Mouse (Mus musculus): ENCODE results near the gene Cfap74.
"Not testable (repeated sequence)": the region's sequence is repeated elsewhere in the genome, so short reads cannot be mapped to it uniquely, and the experiment has no call there.

The Cfap74 gene

GRCm38 (mm10) chr4:155467237-155468010, 58.4 kb downstream of the Cfap74 start:
- DNase-seq (ENCODE audit: low read depth, low spot score) = no peak

- no peak for DNase-seq (ENCODE audit: low read depth, low spot score)
Measured at GRCm38 (mm10) chr4:155468952-155469351, 60.0 kb downstream of the Cfap74 start, which contains the start of gene Tmem52. Gene Tmem52, plus strand, starts transcription at chr4:155469114.

- DNase-seq (ENCODE audit: low read depth, low spot score) = no peak
Measured at GRCm38 (mm10) chr4:155469590-155470262, 60.7 kb downstream of the Cfap74 start.

GRCm38 (mm10) chr4:155470263-155470953, 61.4 kb downstream of the Cfap74 start:
- no peak for DNase-seq (ENCODE audit: low read depth, low spot score)

GRCm38 (mm10) chr4:155470997-155471396, 62.0 kb downstream of the Cfap74 start:
- no peak for DNase-seq (ENCODE audit: low read depth, low spot score)

GRCm38 (mm10) chr4:155471406-155471805, 62.4 kb downstream of the Cfap74 start:
- no peak for DNase-seq (ENCODE audit: low read depth, low spot score)

- no peak for DNase-seq (ENCODE audit: low read depth, low spot score)
Measured at GRCm38 (mm10) chr4:155472716-155473290, 63.8 kb downstream of the Cfap74 start.

GRCm38 (mm10) chr4:155473319-155473718, 64.3 kb downstream of the Cfap74 start:
- DNase-seq (ENCODE audit: low read depth, low spot score) = no peak

- DNase-seq (ENCODE audit: low read depth, low spot score) = not testable (repeated sequence)
Measured at GRCm38 (mm10) chr4:155473796-155474195, 64.8 kb downstream of the Cfap74 start.

- DNase-seq (ENCODE audit: low read depth, low spot score) = peak; percentile 64
Measured at GRCm38 (mm10) chr4:155481381-155482124, 72.6 kb downstream of the Cfap74 start.

- DNase-seq (ENCODE audit: low read depth, low spot score) = no peak
Measured at GRCm38 (mm10) chr4:155482125-155482480, 73.1 kb downstream of the Cfap74 start.

GRCm38 (mm10) chr4:155482733-155483540, 73.9 kb downstream of the Cfap74 start:
- DNase-seq (ENCODE audit: low read depth, low spot score) = no peak

- no peak for DNase-seq (ENCODE audit: low read depth, low spot score)
Measured at GRCm38 (mm10) chr4:155485521-155485920, 76.5 kb downstream of the Cfap74 start.

- no peak for DNase-seq (ENCODE audit: low read depth, low spot score)
Measured at GRCm38 (mm10) chr4:155487746-155488145, 78.8 kb downstream of the Cfap74 start.

- no peak for DNase-seq (ENCODE audit: low read depth, low spot score)
Measured at GRCm38 (mm10) chr4:155488232-155489025, 79.4 kb downstream of the Cfap74 start.

- DNase-seq (ENCODE audit: low read depth, low spot score) = no peak
Measured at GRCm38 (mm10) chr4:155489101-155489970, 80.3 kb downstream of the Cfap74 start.

GRCm38 (mm10) chr4:155490456-155490855, 81.5 kb downstream of the Cfap74 start:
- DNase-seq (ENCODE audit: low read depth, low spot score) = no peak

GRCm38 (mm10) chr4:155490990-155491504, 82.1 kb downstream of the Cfap74 start, which contains the start of gene Gnb1:
Gene Gnb1, plus strand, starts transcription at chr4:155491361.
- peak; percentile 79 for DNase-seq (ENCODE audit: low read depth, low spot score)
